Mouse (Mus musculus) layer of hippocampus, postnatal 25 days (tissue): ENCODE measurements at regions not wholly inside any gene's neighbourhood (a gene's known extent, or its start where the extent isn't known, plus 50 kb on each side); places are given as distances from the start of the nearest gene placed in this dataset.

ENCODE experiments used
- DNase-seq, 2 experiments: peaks; one replicate each; pipeline ENCODE4 v3.0.0; 2022; ENCODE audit warnings: mixed read lengths in 2 of 2, low spot score in 1 of 2; ENCODE audit errors: extremely low spot score in 1 of 2

DNA sequence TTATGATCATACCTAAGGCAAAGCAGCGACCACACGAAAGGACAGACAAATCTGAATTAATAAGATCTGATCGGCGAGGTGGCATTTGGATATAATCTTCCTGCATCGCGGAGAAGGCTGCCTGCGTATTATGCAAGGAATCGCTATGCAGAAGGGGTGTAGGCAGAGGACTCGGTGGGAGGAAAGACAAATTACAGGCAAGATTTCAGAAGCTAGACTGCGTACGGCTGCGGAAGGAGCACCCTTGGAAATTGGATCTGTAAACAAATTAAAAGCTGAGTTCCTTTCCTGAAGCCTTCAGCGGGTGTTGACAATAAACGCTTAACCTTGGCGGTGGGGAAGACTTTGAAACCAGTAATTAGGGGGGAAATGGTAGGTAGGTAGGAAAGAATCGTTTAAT lies 257.3 kb downstream of the Barhl2 start:
- DNase-seq, result peak in 1 of 2 experiments; percentile 9

DNA sequence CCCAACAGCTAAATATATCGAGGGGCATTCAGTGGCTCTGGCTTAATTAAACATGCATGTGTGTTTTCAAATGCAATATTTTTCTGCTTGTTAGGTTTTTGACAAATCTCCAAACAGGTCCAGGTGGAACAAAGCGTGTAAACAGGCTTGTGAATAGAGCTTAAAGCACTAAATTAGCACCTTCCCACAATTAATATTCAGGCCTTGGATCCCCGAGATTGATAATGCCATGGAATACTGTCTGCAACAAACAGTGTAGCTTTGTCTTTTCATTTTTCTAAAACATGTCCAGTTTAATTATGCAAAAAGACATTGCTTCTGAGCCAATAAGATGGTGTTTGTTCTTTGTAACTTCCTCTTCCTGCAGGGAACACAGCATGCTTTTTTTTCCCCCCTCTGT lies 258.9 kb downstream of the Barhl2 start:
- no peak for DNase-seq

- no peak for DNase-seq
Observed at GRCm38 (mm10) chr5:106191141-106191540, 266.8 kb downstream of the Barhl2 start.

DNA sequence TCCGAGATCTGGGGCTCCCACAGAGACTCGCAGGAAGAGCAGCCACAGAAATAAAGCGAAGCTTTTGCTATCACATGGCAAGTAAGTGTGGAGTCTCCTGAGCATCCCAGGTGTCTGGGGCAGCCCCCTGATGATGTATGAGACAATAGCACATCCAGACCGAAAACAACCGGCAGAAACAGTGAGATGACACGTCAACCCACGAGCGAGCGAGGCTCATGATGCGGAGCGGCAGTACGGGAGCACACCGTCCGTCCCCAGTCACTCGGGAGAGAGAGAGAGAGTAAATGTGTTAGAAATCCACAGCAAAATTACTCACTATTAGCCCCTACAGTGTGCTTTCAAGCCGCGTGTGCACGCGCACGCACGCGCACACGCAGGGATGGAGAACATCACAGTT lies 276.2 kb downstream of the Barhl2 start:
- no peak for DNase-seq

DNA sequence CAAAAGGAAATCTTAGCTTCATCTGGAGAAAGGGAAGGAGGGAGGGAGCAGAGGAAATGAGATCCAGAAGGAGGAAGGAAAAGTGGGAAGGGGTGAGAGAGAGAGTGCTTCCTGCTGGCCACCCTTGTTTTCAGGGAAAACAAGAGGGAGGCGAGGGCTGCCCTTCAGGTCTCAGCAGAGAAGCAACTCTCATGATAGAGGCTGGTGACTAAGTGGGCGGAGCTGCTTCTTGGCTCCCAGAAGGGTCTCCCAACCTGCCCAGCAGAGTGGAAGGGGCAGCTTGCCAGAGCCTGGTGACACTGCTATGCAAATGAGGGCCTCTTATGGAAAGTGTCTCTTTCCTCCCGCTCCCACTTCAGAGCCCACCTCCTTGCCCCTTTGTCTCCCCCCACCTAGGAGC lies 285.8 kb downstream of the Barhl2 start:
- DNase-seq, result no peak

DNA sequence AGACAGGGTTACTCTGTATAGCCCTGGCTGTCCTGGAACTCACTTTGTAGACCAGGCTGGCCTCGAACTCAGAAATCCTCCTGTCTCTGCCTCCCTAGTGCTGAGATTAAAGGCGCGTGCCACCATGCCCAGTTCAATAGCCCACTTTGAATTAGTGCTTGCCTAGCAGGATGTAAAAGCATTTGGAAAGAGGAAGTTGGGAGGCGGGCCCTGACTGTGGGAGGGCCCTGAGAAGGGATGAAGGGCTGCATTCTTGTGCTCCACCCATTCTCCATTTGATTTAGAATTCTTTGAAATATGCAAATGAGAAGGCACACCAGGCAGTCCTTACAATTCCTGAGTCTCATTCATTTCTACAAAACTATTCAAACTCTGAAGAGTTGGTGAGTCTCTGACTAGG lies 287.6 kb downstream of the Barhl2 start:
- DNase-seq, result no peak

GRCm38 (mm10) chr5:106167556-106167955 lies 290.4 kb downstream of the Barhl2 start:
- DNase-seq, result no peak

DNA sequence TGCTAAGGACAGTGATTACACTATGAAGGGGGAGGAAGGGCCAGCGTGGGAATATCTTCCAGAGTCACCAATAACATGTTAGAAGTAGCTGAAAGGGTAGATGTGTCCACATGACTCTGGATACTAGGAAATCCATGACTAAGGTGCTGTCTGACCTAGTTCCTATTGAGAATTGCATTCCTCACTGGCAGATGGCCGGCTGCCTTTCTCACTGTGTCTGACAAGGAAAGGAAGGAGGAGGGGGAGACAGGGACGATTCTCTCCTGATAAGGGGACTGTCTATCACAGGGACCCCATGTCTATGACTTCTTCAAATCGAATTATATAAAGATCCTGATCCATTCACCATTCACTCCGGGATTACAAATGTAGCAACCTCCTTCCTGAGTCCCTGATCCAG lies 289.9 kb downstream of the Zfp326 start:
- DNase-seq, result no peak

DNA sequence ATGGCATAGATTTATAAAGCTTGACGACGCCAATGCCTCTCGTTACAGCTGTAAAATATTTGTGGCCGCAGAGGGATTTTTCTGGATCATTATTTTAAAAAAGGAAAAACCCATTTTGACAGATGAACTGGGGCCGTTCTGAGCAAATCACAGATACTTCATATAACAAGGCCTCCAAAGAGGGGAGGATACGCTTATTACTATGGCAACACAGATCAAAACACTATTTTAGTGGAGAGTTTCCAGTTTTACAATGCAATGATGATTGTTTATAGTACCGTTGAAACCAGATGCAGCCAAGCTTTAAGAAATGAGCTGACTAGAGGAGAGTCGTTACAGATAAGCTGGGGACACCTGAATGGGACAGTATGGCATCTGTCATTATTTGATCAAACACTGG lies 287.8 kb downstream of the Zfp326 start:
- no peak for DNase-seq

DNA sequence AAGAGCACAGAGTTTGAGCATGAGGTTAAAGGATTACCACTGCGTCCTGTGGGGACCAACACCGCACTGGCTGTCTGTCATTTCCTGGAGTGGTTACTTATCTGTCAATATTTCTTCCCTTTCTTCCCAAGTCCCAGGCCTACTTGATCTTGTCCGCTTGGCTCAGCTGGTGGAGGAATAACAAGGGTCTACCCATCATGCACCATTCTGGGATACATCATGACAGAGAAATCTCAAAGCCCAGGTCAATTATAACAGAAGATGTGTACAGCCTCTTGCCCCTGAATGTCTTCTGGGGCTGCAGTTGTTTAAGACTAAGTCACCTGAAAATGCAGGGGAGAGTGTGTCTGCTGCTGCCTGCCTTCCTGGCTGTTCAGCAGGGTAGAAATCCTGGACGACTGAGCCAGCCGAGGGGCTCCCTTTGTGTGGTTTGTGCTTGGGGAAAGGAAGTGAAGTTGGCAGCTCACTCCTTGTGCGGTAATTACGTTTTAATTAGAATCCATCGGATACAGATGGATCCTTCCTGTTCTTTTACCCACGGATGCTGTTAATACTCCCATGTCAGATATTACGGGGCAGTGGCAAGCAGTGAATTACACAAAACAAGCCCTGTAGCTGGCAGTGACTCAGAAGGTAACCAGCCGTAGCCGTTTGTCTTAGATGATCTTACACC lies 286.8 kb downstream of the Zfp326 start:
- no peak for DNase-seq

- DNase-seq, result no peak
Observed at GRCm38 (mm10) chr5:106139109-106139508, 262.7 kb downstream of the Zfp326 start.

DNA sequence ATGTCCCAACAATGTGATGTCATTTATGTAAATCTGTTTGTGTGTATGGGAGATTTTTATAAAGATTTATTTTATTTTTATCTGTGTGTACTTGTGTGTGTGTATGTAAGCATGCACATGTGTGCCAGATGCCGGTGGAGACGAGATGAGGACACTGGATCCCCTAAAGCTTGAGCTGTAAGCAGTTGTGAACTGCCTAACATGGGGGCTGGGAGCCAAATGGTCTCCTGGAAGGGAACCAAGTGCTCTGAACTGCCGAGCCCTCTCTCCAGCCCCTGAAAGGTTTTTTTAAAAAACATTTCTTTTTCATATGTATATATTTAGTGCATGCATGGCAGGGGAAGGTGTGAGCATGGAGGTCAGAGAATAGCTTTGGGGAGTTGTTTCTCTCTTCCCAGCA lies 246.6 kb downstream of the Zfp326 start:
- no peak for DNase-seq

DNA sequence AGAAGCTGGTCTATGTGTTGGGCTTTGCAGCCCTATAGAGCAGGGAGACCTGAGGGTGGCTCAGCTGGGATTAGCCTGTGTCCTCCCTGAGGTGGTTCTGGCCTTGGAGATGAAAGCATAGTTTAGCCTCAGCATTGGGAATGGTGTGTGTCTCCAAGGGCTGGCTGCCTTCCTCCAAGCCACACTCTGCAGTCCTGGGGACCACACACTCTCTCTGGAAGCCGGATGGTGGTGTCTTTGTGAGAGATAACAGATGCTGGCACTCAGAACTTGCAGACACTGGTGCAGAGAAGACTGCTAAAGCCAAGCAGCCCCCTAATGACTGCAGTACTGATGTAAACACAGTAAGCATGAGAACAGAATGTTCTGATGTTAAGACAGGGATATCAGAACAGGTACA lies 243.2 kb downstream of the Zfp326 start:
- DNase-seq, result no peak

- no peak for DNase-seq
Observed at GRCm38 (mm10) chr5:106113186-106113585, 236.8 kb downstream of the Zfp326 start.

GRCm38 (mm10) chr5:106108474-106108971 lies 232.2 kb downstream of the Zfp326 start:
- DNase-seq, result no peak

DNA sequence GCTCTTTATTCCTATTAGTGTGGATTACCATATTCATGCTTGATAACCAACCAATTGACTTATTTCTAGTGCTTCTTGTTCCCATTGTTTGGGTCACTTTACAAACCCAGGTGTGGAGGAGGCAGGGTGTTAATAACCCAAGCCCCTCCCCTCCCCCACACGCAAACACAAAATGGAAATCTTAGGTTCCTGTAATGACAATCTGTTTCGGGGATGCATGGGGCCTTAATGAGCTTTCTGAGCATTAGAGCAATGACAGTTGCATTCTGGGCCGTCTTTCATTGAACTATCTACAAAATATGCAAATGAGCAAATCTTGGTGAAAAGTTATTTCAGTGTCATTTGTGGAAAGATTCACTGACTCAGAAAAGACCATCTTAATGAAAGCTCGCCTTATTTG lies 225.9 kb downstream of the Zfp326 start:
- no peak for DNase-seq

DNA sequence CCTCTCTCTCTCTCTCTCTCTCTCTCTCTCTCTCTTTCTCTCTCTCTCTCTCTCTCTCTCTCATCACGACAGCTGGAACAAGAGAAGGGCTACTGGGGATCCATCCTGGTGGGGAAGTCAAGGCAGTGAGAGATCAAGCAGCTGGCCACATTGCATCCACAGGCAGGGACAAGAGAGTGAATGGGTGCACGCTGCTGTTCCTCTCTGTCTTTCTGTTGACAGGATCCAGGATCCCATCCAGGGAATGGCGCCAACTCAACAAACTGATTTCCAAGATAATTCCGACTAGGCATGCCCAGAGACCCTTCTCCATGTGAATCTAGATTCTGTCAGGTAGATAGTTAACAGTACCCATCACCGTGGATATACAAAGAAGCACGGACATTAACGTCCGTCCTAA lies 222.5 kb downstream of the Zfp326 start:
- no peak for DNase-seq

GRCm38 (mm10) chr5:106089332-106089731 lies 213.0 kb downstream of the Zfp326 start:
- DNase-seq, result no peak

- no peak for DNase-seq
Observed at GRCm38 (mm10) chr5:106088478-106089185, 212.3 kb downstream of the Zfp326 start.

- DNase-seq, result no peak
Observed at GRCm38 (mm10) chr5:106083786-106084185, 207.4 kb downstream of the Zfp326 start.

GRCm38 (mm10) chr5:106082891-106083290 lies 206.5 kb downstream of the Zfp326 start:
- DNase-seq, result no peak

DNA sequence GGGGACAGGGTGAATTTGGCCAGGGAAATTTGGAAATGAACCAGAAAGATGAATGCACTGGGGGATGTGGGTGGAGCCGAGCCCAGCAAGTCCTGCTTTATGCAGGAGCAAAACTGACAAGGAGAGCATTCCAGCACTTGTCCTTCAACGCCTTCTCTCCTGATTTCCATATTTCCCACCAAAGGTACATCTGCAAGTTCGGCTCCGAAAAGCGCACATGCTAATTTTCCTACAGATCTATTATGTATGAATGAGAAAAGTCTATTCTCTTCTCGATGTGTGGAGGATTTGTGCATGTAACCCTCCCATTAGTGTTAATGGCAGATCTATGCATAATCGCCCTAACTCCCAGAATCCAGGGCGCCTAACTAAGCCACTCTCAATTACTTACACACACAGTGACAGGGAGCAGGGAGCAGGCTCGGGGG lies 190.8 kb downstream of the Zfp326 start:
- DNase-seq, result no peak
